Mouse (Mus musculus) lung, embryonic 14.5 days (tissue): ENCODE measurements around the gene Dmap1. TPM values are rescaled to one million over a fixed set of nuclear protein-coding genes. Genes with fewer than 3 reads are reported as not detected.

Experiments used
- ATAC-seq: fragments of 200-750 bp; cut with Nextera tagmentation; 2 replicates; pipeline ENCODE4 v1.8.0; 2017; ENCODE audit warnings: mild to moderate bottlenecking, moderate TSS enrichment, moderate library complexity; ENCODE audit not compliant: insufficient read depth
- DNase-seq: peaks from one replicate; pipeline ENCODE4 v3.0.0-alpha.2; 2015
- H3K27ac ChIP-seq: fragments of 300-500 bp; sonication (generic); 2 replicates; pipeline ENCODE4 v1.5.1; 2014; ENCODE audit warnings: low read depth, mild to moderate bottlenecking, moderate library complexity
- H3K27me3 ChIP-seq: fragments of 300-500 bp; sonication (generic); 2 replicates; pipeline ENCODE4 v1.6.1; 2014; ENCODE audit warnings: low read length, control low read depth; ENCODE audit not compliant: insufficient read depth
- H3K36me3 ChIP-seq: fragments of 300-500 bp; sonication (generic); 2 replicates; pipeline ENCODE4 v1.6.1; 2014; ENCODE audit warnings: control low read depth; ENCODE audit not compliant: insufficient read depth
- H3K4me1 ChIP-seq: fragments of 300-500 bp; sonication (generic); 2 replicates; pipeline ENCODE4 v1.6.1; 2014; ENCODE audit warnings: antibody characterized with exemption, control low read depth; ENCODE audit not compliant: insufficient read depth
- H3K4me2 ChIP-seq: fragments of 300-500 bp; sonication (generic); 2 replicates; pipeline ENCODE4 v1.6.1; 2014; ENCODE audit warnings: mild to moderate bottlenecking
- H3K4me3 ChIP-seq: fragments of 300-500 bp; sonication (generic); 2 replicates; pipeline ENCODE4 v1.5.1; 2014; ENCODE audit warnings: low read depth, low read length
- H3K9ac ChIP-seq: fragments of 300-500 bp; sonication (generic); 2 replicates; pipeline ENCODE4 v1.6.1; 2014
- H3K9me3 ChIP-seq: fragments of 300-500 bp; sonication (generic); 2 replicates; pipeline ENCODE4 v1.6.1; 2016; ENCODE audit warnings: low read depth, low read length, control low read depth
- CTCF ChIP-seq: IDR thresholded peaks from 2 replicates; pipeline ENCODE4 v1.5.1; 2016; ENCODE audit warnings: antibody characterized with exemption, low read depth
- WGBS: fragments of 180-500 bp; shearing (Covaris S2); extraction: QIAGEN DNeasy Blood & Tissue Kit; methylation state at CpG from one replicate; pipeline ENCODE4 v1.1.7; 2014; 5-methylcytosine and 5-hydroxymethylcytosine counted together
- polyA plus RNA-seq: library from polyadenylated mRNA; unstranded; fragments of >200 nt; fragmentation: Nextera tagmentation; extraction: Ambion mirVana; gene quantifications from 2 replicates; pipeline ENCODE4 v1.2.1, GENCODE M21; 2014

Gene Dmap1
- polyA plus RNA-seq, 1 experiment from 2014 or later: 65.4 TPM

DNA sequence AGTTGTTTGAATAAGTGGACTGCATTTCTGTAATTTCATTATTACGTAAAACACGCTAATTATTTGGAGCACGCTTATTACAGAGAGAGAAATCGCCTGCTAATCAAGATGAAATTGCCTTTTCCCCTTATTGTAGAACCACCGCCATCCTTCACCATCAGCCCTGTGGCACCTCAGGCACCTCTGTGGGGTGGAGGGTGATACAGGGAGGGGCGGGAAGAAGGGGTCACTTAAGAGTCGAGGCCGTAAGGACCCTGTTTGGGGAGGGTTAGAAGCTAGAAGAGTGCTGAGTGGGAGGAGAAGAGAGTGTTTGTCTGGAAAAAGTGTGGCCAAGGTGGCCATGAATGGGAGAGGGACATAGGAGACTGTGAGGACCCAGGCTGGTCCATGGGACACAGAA lies 16.0 kb downstream of the Dmap1 start:
- no peak overlapping the region for H3K4me2 ChIP-seq
- H3K27me3 ChIP-seq: no peaks in the 10 kb centered on the region
- no peak for ATAC-seq
- no peak for TF ChIP-seq CTCF
- H3K27ac ChIP-seq: no peak overlapping the region
- DNase-seq: no peak
- H3K9me3 ChIP-seq: no peaks in the 10 kb centered on the region
- no peaks in the 10 kb centered on the region for H3K4me1 ChIP-seq
- no peak overlapping the region for H3K9ac ChIP-seq
- WGBS: 73% methylated on average over 8 of the region's 8 CpGs
- H3K36me3 ChIP-seq: peaks cover 5% of the 10 kb centered on the region; the same call in 1 of the 2 replicates
- no peak overlapping the region for H3K4me3 ChIP-seq

DNA sequence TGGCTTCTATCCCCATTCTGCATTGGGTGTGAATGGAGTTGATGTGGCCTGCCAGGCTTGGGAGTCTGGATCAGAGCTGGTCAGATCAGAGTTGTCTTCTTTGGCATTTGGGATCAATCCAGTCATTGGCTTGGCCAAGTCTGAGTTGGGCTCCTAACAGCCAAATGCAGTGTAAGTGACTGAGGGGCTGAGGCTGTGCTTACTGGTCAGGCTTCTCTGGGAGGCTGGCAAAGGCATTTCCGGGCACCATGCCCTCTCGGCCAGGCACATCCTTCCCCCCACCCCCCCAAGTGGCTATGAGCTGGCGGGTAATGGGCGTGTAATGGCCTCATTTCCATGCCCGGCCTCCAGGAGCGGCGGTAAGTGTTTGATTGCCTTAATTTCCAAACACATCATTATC lies 16.5 kb downstream of the Dmap1 start:
- DNase-seq (no peak), ATAC-seq (no peak)
- Histone ChIP-seq H3K9me3 (no peaks in the 10 kb centered on the region), H3K27ac (no peak overlapping the region), H3K4me3 (no peak overlapping the region), H3K27me3 (no peaks in the 10 kb centered on the region), H3K9ac (no peak overlapping the region), H3K4me1 (no peaks in the 10 kb centered on the region), H3K4me2 (no peak overlapping the region), H3K36me3 (peaks cover 7% of the 10 kb centered on the region; the same call in 1 of the 2 replicates)
- WGBS: 92% methylated on average over 7 of the region's 7 CpGs
- no peak for TF ChIP-seq CTCF

GRCm38 (mm10) chr4:117664411-117665137 lies 17.5 kb downstream of the Dmap1 start:
- Histone ChIP-seq H3K27me3 (no peaks in the 10 kb centered on the region), H3K4me2 (no peak overlapping the region), H3K4me3 (no peak overlapping the region), H3K36me3 (peaks cover 7% of the 10 kb centered on the region; the same call in 1 of the 2 replicates), H3K9me3 (no peaks in the 10 kb centered on the region), H3K27ac (no peak overlapping the region), H3K9ac (no peak overlapping the region), H3K4me1 (no peaks in the 10 kb centered on the region)
- TF ChIP-seq CTCF: no peak
- 86% methylated on average over 10 of the region's 10 CpGs for WGBS
- DNase-seq (no peak), ATAC-seq (no peak)

GRCm38 (mm10) chr4:117660001-117660400 lies 22.1 kb downstream of the Dmap1 start:
- no peak for DNase-seq
- H3K27ac ChIP-seq: no peak overlapping the region
- no peak overlapping the region for H3K9ac ChIP-seq
- H3K4me2 ChIP-seq: no peak overlapping the region
- no peak for TF ChIP-seq CTCF
- H3K36me3 ChIP-seq: peaks cover 14% of the 10 kb centered on the region
- ATAC-seq: no peak
- no peak overlapping the region for H3K4me3 ChIP-seq
- no peaks in the 10 kb centered on the region for H3K4me1 ChIP-seq
- H3K9me3 ChIP-seq: no peaks in the 10 kb centered on the region
- no peaks in the 10 kb centered on the region for H3K27me3 ChIP-seq
- WGBS: 88% methylated on average over 5 of the region's 5 CpGs

GRCm38 (mm10) chr4:117658582-117659444 lies 23.3 kb downstream of the Dmap1 start:
- DNase-seq: peak; percentile 57
- H3K27ac ChIP-seq: no peak overlapping the region
- H3K4me2 ChIP-seq: no peak overlapping the region
- no peak overlapping the region for H3K9ac ChIP-seq
- 43% methylated on average over 14 of the region's 14 CpGs for WGBS
- H3K4me3 ChIP-seq: no peak overlapping the region
- no peaks in the 10 kb centered on the region for H3K27me3 ChIP-seq
- H3K4me1 ChIP-seq: no peaks in the 10 kb centered on the region
- peak; percentile 50; the same call in 1 of the 2 replicates for ATAC-seq
- no peaks in the 10 kb centered on the region for H3K9me3 ChIP-seq
- TF ChIP-seq CTCF: peak; percentile 43
- H3K36me3 ChIP-seq: peaks cover 14% of the 10 kb centered on the region

- no peaks in the 10 kb centered on the region for H3K4me1 ChIP-seq
- ATAC-seq: no peak
These were observed 24.4 kb downstream of the Dmap1 start for GRCm38 (mm10) chr4:117657646-117658045.

DNA sequence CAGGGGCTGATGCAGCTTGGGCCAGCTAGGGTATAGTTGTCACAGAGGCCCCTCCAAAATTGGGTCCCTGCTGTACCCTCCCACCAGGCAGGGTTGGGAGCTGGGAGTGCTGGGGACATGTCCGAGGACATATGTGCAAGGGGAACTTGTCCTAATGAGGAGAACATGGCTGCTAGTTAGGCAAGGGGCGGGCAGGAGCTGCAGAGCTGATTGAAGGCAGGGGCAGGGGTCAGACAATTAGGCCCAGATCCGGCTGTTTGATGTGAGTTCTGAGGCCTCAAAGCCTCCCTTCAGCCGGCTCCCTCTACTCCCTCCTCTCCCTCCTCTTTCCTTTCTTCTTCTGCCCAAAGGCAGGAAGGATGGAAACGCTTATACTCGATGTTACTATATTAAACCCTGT lies 25.1 kb downstream of the Dmap1 start:
- Histone ChIP-seq H3K27ac (no peak overlapping the region), H3K27me3 (no peaks in the 10 kb centered on the region), H3K36me3 (peaks cover 16% of the 10 kb centered on the region), H3K9ac (no peak overlapping the region), H3K4me1 (no peaks in the 10 kb centered on the region), H3K4me2 (no peak overlapping the region), H3K9me3 (no peaks in the 10 kb centered on the region), H3K4me3 (no peak overlapping the region)
- WGBS: 47% methylated on average over 6 of the region's 6 CpGs
- DNase-seq: no peak
- no peak for TF ChIP-seq CTCF
- ATAC-seq: no peak

More at GRCm38 (mm10) chr4:117657646-117658045, 24.4 kb downstream of the Dmap1 start:
- Histone ChIP-seq H3K9me3 (no peaks in the 10 kb centered on the region), H3K36me3 (peaks cover 16% of the 10 kb centered on the region), H3K4me3 (no peak overlapping the region), H3K4me2 (no peak overlapping the region), H3K27me3 (no peaks in the 10 kb centered on the region), H3K27ac (no peak overlapping the region), H3K9ac (no peak overlapping the region)
- 60% methylated on average over 4 of the region's 4 CpGs for WGBS
- DNase-seq: peak; percentile 21
- no peak for TF ChIP-seq CTCF
